In the genomic region with DNA sequence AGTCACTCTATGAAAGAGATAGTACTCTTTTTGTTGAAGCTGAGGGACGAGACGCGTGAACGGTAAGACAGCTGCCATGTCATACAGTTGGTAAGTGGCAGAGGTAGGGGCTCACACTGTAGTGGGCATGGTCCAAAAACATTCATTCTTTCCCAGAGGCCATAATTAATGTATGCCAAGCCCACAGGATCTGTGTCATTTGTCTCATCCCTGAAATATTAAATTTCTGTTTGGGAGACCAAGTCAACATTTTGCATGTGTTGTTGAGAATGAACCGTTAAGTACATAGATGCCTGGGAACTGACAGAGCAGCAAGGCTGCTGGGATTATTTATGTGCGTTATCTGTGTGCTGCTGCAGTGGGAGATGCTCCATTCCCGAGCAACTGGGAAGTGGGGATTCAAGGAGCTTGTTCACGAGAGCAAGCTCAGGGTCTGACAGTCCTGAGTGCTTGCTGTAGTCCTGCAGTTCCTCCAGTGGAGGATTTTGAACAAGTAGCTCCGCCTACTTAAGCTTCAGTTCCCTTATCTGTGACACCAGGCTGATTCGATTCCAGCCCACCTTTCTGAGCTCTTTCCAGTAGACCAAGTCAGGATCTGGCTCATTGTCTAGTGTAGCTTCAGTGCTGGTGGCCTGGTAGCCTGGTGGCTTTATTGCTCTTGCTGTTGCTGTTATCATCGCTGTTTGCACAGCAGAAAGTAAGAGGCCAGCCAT, we compare ENCODE assay signal across 11 mouse cellular contexts. TPM values are rescaled to one million over a fixed set of nuclear protein-coding genes. Genes with fewer than 3 reads are reported as not detected.
DNase-seq lines count a peak whose midpoint lies in the region; ATAC-seq and TF ChIP-seq lines count a peak whose summit lies in the region.
"Had no signal": no experiment of that assay in that cellular context is flagged by ENCODE, and none has a peak within 500 bp of the region (broad histone marks: within the 10 kb centered on the region; RNA-seq: fewer than 3 reads in every experiment).

No protein-coding gene starts in this region.

- TF ChIP-seq CTCF in G1E (IDR thresholded peaks at IDR 0.05; ENCODE audit: low read depth, low read length): no peak

- WGBS in liver, embryonic 13.5 days (ENCODE audit: insufficient replicate concordance): 47% methylated on average over 11 of the region's 11 CpGs

- no peaks in the 10 kb centered on the region for H3K9me3 ChIP-seq in G1E (replicated peaks)
- no peaks in the 10 kb centered on the region for H3K9me3 ChIP-seq in liver, embryonic 13.5 days (replicated peaks)
- H3K9me3 ChIP-seq: forebrain, embryonic 15.5 days; hindbrain, embryonic 15.5 days had no signal

- H3K27ac ChIP-seq in liver, embryonic 13.5 days: no peak overlapping the region
- H3K27ac ChIP-seq: forebrain, embryonic 15.5 days; hindbrain, embryonic 15.5 days had no signal

- no peak for TF ChIP-seq POLR2A in myocyte (IDR thresholded peaks at IDR 0.05; ENCODE audit: insufficient read length, low read depth)

- 0 out of 2 replicates have a peak overlapping the region, but pooled peaks have one; percentile 19 for H3K4me2 ChIP-seq in liver, embryonic 13.5 days
- H3K4me2 ChIP-seq in myocyte (ENCODE audit: low read depth): peak overlapping the region; percentile 7
- H3K4me2 ChIP-seq: forebrain, embryonic 15.5 days; hindbrain, embryonic 15.5 days had no signal

- H3K36me3 ChIP-seq in G1E (replicated peaks): no peaks in the 10 kb centered on the region
- no peaks in the 10 kb centered on the region for H3K36me3 ChIP-seq in liver, embryonic 13.5 days
- no peaks in the 10 kb centered on the region for H3K36me3 ChIP-seq in myocyte (ENCODE audit: control insufficient read depth, insufficient read depth)
- H3K36me3 ChIP-seq: forebrain, embryonic 15.5 days; hindbrain, embryonic 15.5 days had no signal

- H3K9ac ChIP-seq in liver, embryonic 13.5 days: no peak overlapping the region
- H3K9ac ChIP-seq: forebrain, embryonic 15.5 days; hindbrain, embryonic 15.5 days had no signal

- no peak overlapping the region for H3ac ChIP-seq in myocyte (ENCODE audit: control insufficient read depth, insufficient read length)

- no peaks in the 10 kb centered on the region for H3K79me2 ChIP-seq in myocyte (ENCODE audit: control insufficient read depth, insufficient read depth)

- ATAC-seq in G1E (ENCODE audit: extremely low read depth, insufficient number of reproducible peaks, low FRiP score, poor library complexity, severe bottlenecking): peak; percentile 93
- peak; percentile 96 for ATAC-seq in common myeloid progenitor, adult 5-6 weeks (replicated peaks; ENCODE audit: low read depth, poor library complexity, severe bottlenecking)
- peak; percentile 84 for ATAC-seq in liver, embryonic 13.5 days (ENCODE audit: low read depth)
- ATAC-seq: forebrain, embryonic 15.5 days had no signal

- H3K4me3 ChIP-seq in G1E (ENCODE audit: low read depth, low read length): peak overlapping the region; percentile 34; the same call in 1 of the 2 replicates
- no peak overlapping the region for H3K4me3 ChIP-seq in liver, embryonic 13.5 days (replicated peaks)
- no peak overlapping the region for H3K4me3 ChIP-seq in myocyte
- H3K4me3 ChIP-seq: forebrain, embryonic 15.5 days; hindbrain, embryonic 15.5 days had no signal

- H3K27me3 ChIP-seq in G1E (ENCODE audit: insufficient read depth, low read length) (peaks cover 12% of the 10 kb centered on the region), myocyte (ENCODE audit: control insufficient read depth, insufficient read depth, insufficient read length) (no peaks in the 10 kb centered on the region)
- no peaks in the 10 kb centered on the region for H3K27me3 ChIP-seq in liver, embryonic 13.5 days
- H3K27me3 ChIP-seq: forebrain, embryonic 15.5 days; hindbrain, embryonic 15.5 days had no signal

- peak; percentile 63 for DNase-seq in G1E (ENCODE audit: low spot score)
- DNase-seq in liver, embryonic 13.5 days: peak; percentile 49
- DNase-seq in adrenal gland, postnatal 4 days (ENCODE audit: low spot score in 2 of 2): no peak
- no peak for DNase-seq in cerebellum, adult 11-12 months
- no peak for DNase-seq in kidney, postnatal 36 days
- DNase-seq: cerebellum, adult 9-11 months; heart, postnatal 10 days had no signal

- H3K4me1 ChIP-seq in G1E (ENCODE audit: insufficient read depth, low read depth, low read length): peaks cover 54% of the 10 kb centered on the region
- H3K4me1 ChIP-seq in liver, embryonic 13.5 days (replicated peaks): peaks cover 14% of the 10 kb centered on the region
- H3K4me1 ChIP-seq: forebrain, embryonic 15.5 days; hindbrain, embryonic 15.5 days had no signal

TF ChIP-seq in myocyte, 11 proteins besides CTCF, POLR2A, EP300 and RAD21:
- no peak for TF ChIP-seq CEBPB (IDR thresholded peaks at IDR 0.05; ENCODE audit: insufficient read depth, poor library complexity, severe bottlenecking)
- no peak for TF ChIP-seq USF1 (IDR thresholded peaks at IDR 0.05; ENCODE audit: low read depth)
- TF ChIP-seq MYOG (IDR thresholded peaks at IDR 0.05; ENCODE audit: control insufficient read depth in 1 of 3, insufficient read depth in 1 of 3, insufficient read length in 2 of 3, low read depth in 2 of 3): no peak
- TF ChIP-seq POLR2AphosphoS2 (IDR thresholded peaks at IDR 0.05; ENCODE audit: insufficient read length, low read depth): no peak
- no peak for TF ChIP-seq SRF (IDR thresholded peaks at IDR 0.05; ENCODE audit: control insufficient read depth, insufficient read length, low read depth)
- TF ChIP-seq MAX (IDR thresholded peaks at IDR 0.05; ENCODE audit: low read depth): no peak
- no peak for TF ChIP-seq MYOD1 (IDR thresholded peaks at IDR 0.05; ENCODE audit: control insufficient read depth in 1 of 3, insufficient read length in 2 of 3, low read depth in 2 of 3)
- no peak for TF ChIP-seq TCF12 (IDR thresholded peaks at IDR 0.05; ENCODE audit: insufficient read depth, poor library complexity, severe bottlenecking)
- no peak for TF ChIP-seq E2F4 (IDR thresholded peaks at IDR 0.05; ENCODE audit: insufficient read depth)
- no peak for TF ChIP-seq TCF3 (IDR thresholded peaks at IDR 0.05; ENCODE audit: insufficient read length, low read depth)
- no peak for TF ChIP-seq REST (IDR thresholded peaks at IDR 0.05; ENCODE audit: insufficient read depth, insufficient read length)

RNA-seq across cellular contexts. Expression of a gene that starts 12.5 kb away (rescaled TPM):
- total RNA-seq in G1E (2014; fragmentation: Nextera tagmentation) (79.2 and 80.0 TPM in 2 replicates), G1E (2017) (39.8 and 40.7 TPM in 2 replicates)
- polyA plus RNA-seq in G1E (2012) (2.9 and 5.5 TPM in 2 replicates), myocyte (2012; fragmentation: generic; extraction: Trizol) (77.1 TPM)
- total RNA-seq in common myeloid progenitor, adult 5-6 weeks (2017): 147 and 152 TPM in 2 replicates
- 15.1 and 19.5 TPM in 2 replicates for polyA plus RNA-seq in liver, embryonic 13.5 days (2015; fragmentation: Nextera tagmentation; extraction: Ambion mirVana)
- 10 to 100 TPM; 29.4 to 33.4 TPM for total RNA-seq in adrenal gland, postnatal 4 days (2021)

Comparison
In these comparisons a context has a peak if more than half of its experiments do, and no peak if none do; other contexts are left out.
1. DNase-seq: peak in G1E (single experiment) and liver, embryonic 13.5 days (single experiment); none in adrenal gland, postnatal 4 days (0 of 2), cerebellum, adult 11-12 months (single experiment) and kidney, postnatal 36 days (0 of 2).
2. Peak in every context shown above with its lines, with median percentiles within 50 percentile points of each other: ATAC-seq.